Mouse (Mus musculus) adrenal gland, postnatal 10 days (tissue): ENCODE measurements around the gene Pitx3. TPM values are rescaled to one million over a fixed set of nuclear protein-coding genes. Genes with fewer than 3 reads are reported as not detected.
"Not testable (repeated sequence)": the region's sequence is repeated elsewhere in the genome, so short reads cannot be mapped to it uniquely, and the experiment has no call there.

ENCODE experiments used
- DNase-seq: peaks from one replicate; pipeline ENCODE4 v3.0.0; 2021; ENCODE audit warnings: mixed read lengths
- long read RNA-seq, 2 experiments: library from polyadenylated mRNA; stranded (forward); transcript quantifications; one replicate each; pipeline ENCODE4 v2.0.0; 2021
- total RNA-seq, 2 experiments: library from RNA; stranded (reverse); gene quantifications; 2 replicates each; pipeline ENCODE4 v1.2.3; 2021

Gene Pitx3
- total RNA-seq = 1 to 10 TPM in 1 of 2 experiments, under 1 TPM in 1; 0.81 to 2.5 TPM
- long read RNA-seq, experiment 1 = 0 reads
- long read RNA-seq, experiment 2, partial matches to known transcripts = 0 of 1 reads
- long read RNA-seq, experiment 2, other reads (novel, unspliced or antisense) = 0 of 1 reads

DNA sequence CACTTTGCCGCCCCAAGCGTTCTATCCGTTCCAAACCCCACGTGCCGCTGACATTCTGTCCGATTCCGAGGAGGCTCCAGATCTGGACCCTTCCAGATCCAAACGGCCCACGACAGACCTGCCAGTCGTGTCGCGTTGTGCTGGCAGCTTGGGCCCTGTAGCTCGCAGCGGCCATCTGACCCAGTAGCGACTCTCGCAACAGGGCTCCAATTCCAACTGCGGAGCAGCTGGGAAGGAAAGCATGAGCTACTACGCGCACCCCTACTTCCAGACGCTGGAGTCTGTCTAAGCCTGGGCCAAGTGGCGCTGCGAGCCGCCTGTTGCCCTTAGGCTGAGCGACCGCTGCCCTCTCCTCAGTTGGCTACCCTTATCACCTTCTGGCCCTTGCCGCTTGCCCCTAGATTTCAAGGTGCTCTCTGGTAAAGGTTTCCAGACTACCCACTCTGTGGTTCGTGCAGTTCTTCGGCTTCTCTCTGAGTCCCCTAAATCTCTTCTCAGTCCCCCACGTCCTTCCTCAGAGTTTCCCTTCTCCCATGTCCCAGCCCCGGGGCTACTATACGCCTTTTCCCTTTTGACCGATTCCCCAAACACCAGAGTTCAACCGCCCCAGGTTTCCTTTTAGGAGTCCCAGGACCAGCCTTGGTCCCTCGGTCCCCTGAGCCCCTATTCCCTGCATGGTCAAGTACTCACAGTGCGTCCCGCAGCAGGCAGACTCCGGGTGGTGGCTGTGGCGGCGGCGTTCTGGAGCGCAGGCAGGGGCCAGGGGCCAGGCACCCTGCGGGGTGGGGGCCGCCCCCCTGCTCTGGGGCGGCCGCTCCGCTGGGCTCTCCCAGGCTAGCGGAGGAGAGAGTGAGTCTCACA is at the start of gene Pitx3:
Gene Pitx3 (minus strand): TSS at position 816 of the 861 bp plus-strand sequence.
- DNase-seq = peak; percentile 41

DNA sequence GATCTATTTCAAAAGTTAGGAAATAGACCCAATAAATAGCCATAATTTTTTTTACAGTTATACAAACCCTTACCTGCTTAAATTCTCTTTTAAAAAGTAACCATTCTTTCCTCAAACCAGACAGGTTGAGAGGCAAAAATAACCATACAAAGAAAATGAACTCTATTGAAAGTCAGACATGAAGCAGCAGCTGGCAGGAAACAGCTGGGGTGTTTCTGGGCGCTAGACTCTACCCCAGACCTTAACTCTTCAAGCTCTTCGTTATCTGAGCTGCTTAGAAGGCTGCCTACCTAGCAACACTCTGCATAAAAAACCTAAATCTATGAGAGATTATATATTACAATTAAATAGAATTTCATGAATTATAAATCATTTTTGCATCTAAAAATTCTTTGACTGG is 39.1 kb upstream of the Pitx3 start:
- no peak for DNase-seq

DNA sequence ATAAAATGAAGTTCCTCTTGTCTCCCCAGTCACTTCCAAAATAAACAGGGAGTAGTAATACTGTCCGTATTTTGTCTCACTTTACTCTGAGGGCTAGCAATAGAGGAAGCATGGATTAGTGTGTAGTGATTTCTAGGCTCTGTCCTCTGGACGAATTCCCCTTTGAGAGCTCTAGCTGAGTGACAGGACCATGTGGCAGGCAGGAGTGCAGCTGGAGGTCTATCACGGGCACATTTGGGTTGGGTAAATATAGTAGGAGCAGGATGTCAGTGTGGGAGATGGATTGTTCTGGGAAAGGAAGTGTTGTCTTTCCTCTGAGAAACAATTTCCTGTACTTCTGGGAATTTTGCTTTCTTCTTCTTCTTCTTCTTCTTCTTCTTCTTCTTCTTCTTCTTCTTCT is 38.5 kb upstream of the Pitx3 start:
- DNase-seq = no peak

DNA sequence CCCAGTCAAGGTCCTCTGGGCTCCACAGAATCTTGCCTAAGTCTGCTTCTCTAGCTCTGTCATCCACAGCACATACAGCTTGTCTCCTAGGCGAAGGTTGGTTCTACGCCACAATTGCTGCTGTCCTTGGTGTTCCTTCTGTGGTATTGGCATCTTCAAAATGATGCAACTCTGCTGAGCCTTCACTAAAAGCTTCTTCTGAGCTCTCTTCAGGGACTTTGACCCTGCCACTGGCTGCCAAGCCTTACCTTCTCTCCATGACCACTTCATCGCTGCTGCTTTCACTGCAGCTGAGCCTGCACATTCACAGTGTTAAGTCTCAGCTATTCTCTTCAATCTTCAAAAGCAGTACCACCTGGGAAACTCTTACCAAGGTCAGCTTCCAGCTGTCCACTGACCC is 34.1 kb upstream of the Pitx3 start:
- no peak for DNase-seq

DNA sequence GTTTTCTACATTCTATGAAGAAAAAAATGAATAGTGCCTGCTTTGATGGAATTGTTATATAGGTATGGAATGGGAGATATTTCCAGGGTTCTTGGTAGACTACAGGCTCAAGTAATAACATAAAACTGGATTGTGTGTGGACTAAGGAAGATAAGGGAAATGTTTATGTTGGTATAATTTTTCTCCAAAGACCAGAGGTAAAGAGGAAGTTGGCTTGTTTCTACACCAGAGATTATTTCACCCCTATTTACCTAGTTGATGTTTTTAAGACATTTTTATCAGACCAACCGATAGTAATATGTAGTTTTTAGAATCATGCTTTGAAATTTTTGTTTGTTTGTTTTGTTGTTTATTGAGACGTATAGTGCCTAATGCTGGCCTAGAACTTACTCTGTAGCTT is 32.1 kb upstream of the Pitx3 start:
- DNase-seq = no peak

DNA sequence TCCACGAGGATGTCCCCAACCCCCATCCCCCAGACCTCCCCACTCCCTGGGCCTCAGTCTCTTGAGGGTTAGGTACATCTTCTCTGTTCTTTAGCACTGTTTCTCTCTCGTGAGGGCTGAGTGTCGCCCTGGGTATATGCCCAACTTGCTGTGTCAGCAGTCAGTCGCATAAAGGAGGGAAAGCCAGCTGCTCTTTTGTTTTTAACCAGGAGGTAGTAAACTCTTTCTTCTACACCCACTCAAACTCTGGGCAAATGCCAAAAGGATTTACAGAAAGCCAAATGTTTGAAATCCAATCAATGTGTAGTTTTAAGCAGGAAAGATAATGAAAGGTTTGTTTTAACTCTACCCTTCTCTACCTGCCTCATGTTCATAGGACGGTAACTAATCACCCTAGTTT is 28.9 kb upstream of the Pitx3 start:
- DNase-seq = no peak

DNA sequence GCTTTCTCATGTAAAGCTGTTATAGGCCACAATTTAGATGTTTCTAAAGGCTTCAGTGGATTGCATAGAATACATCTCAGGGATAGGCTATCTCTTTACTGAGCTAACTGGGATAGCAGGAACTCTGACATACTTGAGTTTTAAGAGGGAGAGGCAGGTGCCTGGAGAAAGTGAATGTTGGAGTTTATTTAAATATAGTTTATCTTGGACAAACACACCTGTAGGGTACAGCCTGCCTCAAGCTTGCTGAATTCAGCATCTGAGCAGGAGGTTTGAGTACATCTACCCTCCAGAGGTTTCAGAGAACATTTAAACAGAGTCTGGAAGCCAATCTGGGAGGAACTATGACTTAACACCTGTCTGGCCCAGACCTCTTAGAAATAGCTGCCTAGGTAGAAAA is 27.0 kb upstream of the Pitx3 start:
- no peak for DNase-seq

DNA sequence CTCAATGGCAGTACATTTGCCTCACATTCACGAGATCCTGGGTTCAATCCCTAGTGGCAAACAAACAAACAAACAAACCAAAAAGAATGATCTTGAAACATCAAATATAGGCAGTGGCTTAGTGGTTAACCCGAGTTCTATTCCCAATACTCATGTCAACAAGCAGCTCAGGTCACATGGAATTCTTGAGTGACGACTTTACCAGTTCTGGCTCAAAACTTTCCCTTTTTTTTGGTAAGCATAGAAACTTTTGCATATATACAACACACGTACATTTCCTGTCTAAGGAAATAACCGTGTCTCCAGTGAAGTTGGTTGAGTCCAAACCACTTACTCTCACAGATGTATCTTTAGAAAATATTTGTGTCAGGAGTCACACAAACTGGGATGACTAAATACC is 24.4 kb upstream of the Pitx3 start:
- DNase-seq = no peak

DNA sequence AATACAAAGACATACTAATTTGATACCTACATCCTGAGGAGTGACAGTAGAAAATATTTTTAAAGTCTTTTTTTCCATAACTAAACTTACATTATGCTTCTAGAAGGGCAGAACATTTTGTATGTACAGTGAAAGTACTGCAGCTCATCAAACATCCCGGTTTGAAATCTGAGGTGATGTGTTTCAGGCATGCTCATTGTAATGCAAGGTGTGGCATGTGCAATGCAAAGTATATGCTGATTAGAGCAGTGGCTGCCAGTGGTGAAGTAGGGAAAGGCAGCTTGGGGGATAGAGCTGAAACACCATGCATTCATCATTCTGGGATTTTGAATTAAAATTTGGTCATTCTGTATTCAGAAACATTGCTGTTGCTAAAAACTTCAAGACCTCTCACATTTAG is 21.8 kb upstream of the Pitx3 start:
- no peak for DNase-seq

DNA sequence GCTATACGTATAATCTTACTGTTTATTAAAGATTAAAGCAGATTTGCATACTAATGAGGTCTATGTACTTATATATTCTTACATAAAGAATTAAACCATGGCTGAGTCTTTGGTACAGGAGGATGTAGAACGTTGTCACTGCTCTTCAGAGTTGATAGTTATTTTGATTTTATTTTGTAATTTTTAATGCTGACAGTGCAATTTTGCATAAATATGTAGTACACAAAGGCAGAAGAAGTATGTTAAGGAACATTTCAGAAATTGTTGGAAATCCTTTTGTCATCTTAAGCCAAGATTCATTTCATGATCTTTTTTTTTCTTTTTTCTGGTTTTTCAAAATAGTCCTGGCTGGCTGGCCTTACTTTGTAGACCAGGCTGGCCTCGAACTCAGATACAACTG is 21.3 kb upstream of the Pitx3 start:
- DNase-seq = no peak

DNA sequence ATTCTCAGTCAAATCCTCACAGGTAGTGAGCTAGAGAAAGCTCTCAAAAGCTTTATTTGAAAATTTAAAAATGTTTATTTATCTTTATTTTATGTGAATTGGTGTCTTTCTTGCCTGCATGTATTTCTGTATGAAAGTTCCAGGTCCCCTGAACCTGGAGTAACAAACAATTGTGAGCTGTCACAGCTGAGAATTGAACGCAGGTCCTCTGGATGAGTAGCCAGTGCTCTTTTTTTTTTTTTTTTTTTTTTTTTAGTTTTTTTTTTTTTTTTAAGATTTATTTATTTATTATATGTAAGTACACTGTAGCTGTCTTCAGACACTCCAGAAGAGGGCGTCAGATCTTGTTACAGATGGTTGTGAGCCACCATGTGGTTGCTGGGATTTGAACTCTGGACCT is 19.0 kb upstream of the Pitx3 start:
- DNase-seq = not testable (repeated sequence)

DNA sequence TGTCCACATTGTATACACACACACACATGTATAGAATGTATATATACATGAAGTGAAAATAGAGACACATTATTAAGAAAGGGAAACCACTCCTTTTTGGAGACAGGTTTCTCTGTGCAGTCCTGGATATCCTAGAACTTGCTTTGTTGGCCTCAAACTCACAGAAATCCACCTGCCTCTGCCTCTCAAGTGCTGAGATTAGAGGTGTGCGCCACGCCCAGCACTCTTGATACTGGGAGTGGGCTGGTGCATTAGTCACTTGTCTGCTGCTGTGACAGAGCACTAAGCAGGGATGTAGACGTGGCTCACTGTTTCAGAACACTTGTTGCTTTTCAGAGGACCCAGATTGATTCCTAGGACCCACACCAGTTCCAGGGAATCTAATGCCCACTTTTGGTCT is 17.8 kb upstream of the Pitx3 start:
- DNase-seq = no peak

DNA sequence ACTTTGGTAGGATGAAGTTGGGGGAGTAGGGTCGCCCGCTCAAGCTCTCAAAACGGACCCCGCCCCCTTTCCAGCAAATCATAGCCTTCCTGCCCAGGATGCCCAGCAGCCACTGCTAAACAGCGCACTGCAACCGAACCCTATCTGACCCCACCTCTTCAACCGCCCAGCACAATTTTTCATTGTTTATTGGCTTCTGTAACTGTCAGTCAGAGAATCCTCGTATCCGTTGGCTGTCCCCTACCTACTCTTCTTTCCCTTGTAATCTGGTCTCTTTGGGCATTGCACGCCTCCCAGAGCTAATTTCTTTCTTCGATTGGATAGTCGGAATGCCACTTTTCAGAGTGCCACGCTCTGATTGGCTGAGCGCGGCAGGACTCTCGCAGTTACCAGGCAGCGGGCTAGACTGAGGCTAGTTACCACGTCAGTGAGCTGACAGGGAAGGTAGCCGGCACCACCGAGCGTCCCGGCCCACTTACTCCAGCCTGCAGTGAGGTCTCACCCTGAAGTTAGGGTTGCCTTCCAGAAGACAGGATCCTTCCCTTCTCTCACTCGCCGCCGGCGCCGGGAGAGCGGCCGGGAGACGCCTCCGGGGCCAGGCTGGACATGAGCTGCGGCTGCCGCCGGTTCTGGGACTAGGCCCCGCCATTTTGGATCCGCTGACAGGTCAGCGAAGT is 4.1 kb upstream of the Pitx3 start, which contains the start of gene Gbf1:
Gene Gbf1 (plus strand): TSS at position 383 of the 677 bp plus-strand sequence.
- peak; percentile 94 for DNase-seq

DNA sequence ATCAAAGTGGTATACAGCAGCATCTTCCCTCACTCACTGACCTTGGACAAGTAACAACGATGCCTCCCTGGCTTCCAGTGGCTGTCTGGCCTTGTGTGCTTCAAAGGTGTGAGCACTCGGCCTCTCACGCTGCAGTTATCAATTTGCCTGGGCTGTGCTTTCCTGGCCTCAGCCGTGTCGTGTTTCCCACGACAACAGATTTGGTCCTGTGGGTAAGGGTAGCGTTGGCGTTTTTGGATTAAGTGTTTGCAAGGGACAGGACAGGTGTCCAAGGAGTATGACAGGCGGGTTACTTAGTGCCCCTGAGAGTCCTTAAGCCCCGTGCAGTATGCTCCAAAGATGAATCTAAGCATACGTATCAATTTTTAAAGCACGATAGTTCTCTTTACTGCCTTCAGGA is 965 bp upstream of the Pitx3 start:
- DNase-seq = no peak

DNA sequence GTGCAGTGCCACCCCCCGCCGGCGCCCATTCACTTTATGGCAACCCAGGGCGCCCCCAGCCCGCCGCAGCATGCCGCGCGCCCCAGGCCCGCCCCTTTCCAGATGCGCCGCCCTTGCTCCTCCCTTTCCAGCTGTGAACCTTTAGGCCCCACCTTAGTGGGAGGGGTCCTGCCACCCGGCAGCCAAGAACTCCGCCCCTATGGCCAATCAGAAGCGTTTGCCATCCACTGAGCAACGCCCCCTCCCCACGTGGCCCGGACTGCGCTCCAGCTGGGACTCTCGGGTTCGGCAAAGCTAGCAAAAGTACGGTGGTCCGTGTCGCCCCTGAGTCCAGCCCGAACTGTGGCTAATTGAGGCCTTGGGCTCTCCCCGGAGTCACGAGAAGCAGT is 240 bp upstream of the Pitx3 start:
- DNase-seq = peak; percentile 94

DNA sequence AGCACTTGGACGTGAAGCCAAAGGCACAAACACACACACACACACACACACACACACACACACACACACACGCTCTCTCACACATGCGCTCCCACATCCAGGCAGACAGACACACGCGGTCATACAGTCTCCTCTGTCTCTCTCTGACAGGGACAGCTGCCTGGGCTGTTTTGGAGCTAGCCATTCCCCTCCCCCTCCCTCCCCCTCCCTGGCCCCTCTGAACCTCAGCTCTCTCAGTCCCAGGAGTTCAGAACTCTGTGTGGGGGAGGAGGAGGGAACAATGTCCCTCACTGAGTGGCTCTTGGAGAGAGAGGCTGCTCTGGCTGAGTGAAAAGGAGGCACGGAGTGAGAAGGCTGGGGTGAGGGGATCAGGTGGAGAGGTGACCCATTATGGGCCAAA is 7.0 kb downstream of the Pitx3 start:
- DNase-seq = no peak

DNA sequence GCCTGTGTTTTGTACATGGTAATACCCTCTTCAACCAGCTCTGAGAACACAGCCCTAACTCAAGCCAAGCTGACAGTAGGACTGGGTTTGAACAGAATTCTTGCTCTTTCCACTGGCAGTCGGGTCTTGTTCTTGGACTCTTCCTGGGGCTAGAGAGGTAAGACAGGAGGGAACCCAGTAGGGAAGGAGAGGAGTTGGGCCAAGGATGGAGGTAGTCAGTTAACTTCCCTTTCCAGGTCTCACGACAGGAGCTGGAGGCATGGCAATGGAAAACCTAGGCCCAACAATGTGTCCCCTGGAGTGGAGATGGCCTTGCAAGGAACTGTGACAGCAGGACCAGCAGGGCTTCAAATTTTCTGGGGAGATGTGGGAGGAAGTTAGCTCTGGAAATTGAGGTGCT is 7.8 kb downstream of the Pitx3 start:
- no peak for DNase-seq

DNA sequence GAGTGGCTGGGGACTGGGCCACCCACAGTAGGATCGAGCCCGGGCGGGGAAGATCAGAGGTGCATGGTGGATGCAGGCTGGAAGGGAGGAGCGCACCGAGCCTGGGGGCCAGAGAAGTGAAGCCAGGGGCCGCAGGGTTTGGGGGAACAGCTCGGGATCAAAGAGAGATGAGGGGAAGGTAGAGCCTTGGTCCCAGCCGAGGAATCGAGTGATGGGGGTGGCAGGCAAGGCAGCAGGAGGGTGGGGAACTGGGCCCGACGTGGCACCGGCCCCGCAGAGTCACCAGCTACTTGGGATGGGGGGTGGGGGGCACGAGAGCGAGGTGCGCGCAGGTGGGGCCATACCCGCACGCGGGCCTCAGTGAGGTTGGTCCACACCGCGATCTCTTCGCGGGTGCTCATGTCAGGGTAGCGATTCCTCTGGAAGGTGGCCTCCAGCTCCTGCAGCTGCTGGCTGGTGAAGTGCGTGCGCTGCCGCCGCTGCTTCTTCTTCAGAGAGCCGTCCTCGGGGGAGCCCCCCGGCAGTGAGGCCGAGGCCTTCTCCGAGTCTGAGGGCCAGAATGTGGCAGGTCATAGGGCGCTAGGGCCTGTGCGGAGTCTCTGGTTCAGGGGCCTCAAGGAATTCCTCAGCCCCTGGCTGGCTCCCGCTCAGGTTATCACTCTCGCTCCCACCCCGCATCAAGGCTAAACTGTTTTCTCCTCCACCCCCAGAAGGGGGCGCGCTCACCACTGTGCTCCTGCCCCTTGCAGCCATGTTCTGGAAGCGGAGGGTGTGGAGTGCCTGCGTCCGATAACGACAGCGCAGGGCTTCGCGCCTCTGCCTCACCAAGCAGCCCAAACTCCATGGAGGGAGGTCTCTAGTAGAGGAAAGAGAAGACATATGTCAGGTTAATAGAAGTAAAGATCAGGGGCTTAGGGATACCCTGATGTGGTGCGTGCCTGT is 11.2 kb downstream of the Pitx3 start:
- peak; percentile 85 for DNase-seq

DNA sequence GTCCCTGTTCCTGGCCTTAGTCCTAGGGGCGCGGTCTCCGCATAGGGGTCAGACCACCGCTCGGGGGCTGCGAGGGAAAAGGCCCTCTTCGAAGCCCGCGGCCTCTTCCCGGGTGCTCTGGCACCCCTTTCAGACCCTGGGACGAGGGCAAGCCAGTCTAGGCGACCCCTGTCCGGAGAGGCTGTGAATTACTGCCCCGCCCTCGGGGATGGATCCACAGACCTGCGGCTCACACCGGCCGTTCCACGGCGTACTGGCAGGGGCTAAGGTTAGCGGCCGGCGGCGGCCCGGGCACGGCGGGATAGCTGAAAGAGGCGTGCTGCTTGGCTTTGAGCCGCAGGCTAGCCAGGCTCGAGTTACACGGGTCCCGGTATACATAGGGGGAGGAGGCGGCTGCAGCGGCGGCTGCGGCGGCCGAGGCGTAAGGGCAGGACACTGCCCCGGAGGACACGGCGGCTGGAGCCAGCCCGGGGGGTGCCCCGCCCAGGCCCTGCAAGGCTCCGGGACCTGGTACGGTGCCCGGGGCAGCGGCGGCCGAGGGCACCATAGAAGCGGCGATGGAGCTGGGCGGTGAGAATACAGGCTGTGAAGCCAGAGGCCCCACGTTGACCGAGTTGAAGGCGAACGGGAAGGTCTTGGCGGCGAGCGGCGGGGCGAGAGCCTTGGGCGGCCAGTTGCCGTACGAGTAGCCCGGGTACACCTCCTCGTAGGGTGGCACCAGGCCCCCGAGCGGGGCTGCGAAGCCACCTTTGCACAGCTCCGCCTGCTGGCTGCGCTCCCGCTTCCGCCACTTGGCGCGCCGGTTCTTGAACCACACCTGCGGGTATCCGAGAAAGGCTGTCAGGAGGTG is 12.1 kb downstream of the Pitx3 start:
- peak; percentile 68 for DNase-seq

DNA sequence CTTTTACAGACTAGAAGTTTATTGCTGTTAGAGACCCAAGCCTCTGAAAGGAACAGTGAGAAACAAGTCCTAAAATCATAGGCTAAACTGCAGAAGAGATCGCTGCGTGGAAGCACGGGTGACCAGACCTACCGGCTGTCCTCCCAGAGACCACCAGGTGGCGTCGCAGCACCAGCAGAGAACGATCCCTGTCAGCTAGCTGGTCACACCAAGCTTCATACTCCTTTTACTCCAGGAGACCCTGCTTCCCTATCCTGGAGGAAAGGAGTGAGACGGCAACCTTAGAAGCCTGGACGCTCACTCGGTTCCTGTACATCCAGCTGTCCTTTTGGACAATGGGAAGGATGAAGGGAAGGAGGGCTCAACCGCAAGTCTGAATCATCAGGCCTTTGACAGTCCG is 12.8 kb downstream of the Pitx3 start:
- DNase-seq = peak; percentile 94

DNA sequence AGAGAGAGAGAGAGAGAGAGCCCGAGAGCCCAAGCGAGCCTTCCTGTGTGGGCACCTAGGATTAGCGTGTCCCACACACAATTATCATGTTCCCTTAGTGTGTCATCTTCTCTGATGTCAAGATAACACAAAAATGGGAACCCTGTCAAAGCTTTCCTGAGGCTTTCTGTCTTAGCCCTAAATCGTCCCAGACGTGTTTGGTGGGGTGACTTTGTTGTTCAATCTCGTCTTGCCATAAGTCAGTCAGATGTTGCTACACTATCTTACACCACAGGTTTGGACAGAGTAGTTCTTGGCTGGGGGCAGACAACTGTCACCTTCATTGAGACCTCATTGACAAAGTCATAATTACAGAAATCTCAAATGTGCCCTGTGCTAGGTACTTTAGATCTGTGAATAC is 15.5 kb downstream of the Pitx3 start:
- no peak for DNase-seq
